In genomic region chr2:25430395-25431233, GRCm38 (mm10) we compare ENCODE assay signal across 10 mouse cellular contexts. TPM values are rescaled to one million over a fixed set of nuclear protein-coding genes. Genes with fewer than 3 reads are reported as not detected.
DNase-seq lines count a peak whose midpoint lies in the region; ATAC-seq lines count a peak whose summit lies in the region.
"Had no signal": no experiment of that assay in that cellular context is flagged by ENCODE, and none has a peak within 500 bp of the region (broad histone marks: within the 10 kb centered on the region; RNA-seq: fewer than 3 reads in every experiment).

No protein-coding gene starts in this region.

- intact Hi-C loops in left cerebral cortex, postnatal 4 days (cut with DNase I), result no loop called here

- peaks cover 6% of the 10 kb centered on the region; the same call in 1 of the 2 replicates for H3K4me1 ChIP-seq in embryonic facial prominence, embryonic 12.5 days
- H3K4me1 ChIP-seq in kidney, embryonic 14.5 days (ENCODE audit: control insufficient read depth, insufficient read depth, low read length), result peaks cover 16% of the 10 kb centered on the region
- peaks cover 22% of the 10 kb centered on the region for H3K4me1 ChIP-seq in midbrain, embryonic 16.5 days (ENCODE audit: control insufficient read depth, insufficient read depth, low read length)

- 66% methylated on average over 17 of the region's 17 CpGs for WGBS in embryonic facial prominence, embryonic 12.5 days
- WGBS in kidney, embryonic 14.5 days, result 53% methylated on average over 17 of the region's 17 CpGs
- WGBS in midbrain, embryonic 16.5 days, result 55% methylated on average over 17 of the region's 17 CpGs

- H3K27ac ChIP-seq in embryonic facial prominence, embryonic 12.5 days, result no peak overlapping the region
- H3K27ac ChIP-seq in kidney, embryonic 14.5 days (ENCODE audit: low read depth, low read length), result no peak overlapping the region
- H3K27ac ChIP-seq in midbrain, embryonic 16.5 days (ENCODE audit: low read length), result no peak overlapping the region

- ATAC-seq in embryonic facial prominence, embryonic 12.5 days (ENCODE audit: insufficient number of reproducible peaks, insufficient read depth, low FRiP score, low TSS enrichment), result no peak; the same call in 1 of the 2 replicates
- ATAC-seq in kidney, embryonic 14.5 days (ENCODE audit: low FRiP score, low TSS enrichment), result peak; percentile 60
- ATAC-seq in midbrain, embryonic 16.5 days, result peak; percentile 5; the same call in 1 of the 2 replicates

- H3K4me2 ChIP-seq in embryonic facial prominence, embryonic 12.5 days (replicated peaks), result no peak overlapping the region
- H3K4me2 ChIP-seq in kidney, embryonic 14.5 days (replicated peaks; ENCODE audit: low read depth, low read length), result 0 out of 2 replicates have a peak overlapping the region, but pooled peaks have one; percentile 11
- peak overlapping the region; percentile 76 for H3K4me2 ChIP-seq in midbrain, embryonic 16.5 days (ENCODE audit: low read length)

- DNase-seq in left cerebral cortex, adult 11 months (ENCODE audit: low spot score), result peak; percentile 58
- no peak for DNase-seq in left cerebral cortex, postnatal 4 days
- DNase-seq in lung, postnatal 25 days (ENCODE audit: low spot score), result no peak
- DNase-seq in adrenal gland, adult 2 months, result no peak
- no peak for DNase-seq in thymus, adult 18-20 months

- H3K9me3 ChIP-seq in embryonic facial prominence, embryonic 12.5 days, result no peaks in the 10 kb centered on the region
- H3K9me3 ChIP-seq in kidney, embryonic 14.5 days (ENCODE audit: control insufficient read depth, low read length), result no peaks in the 10 kb centered on the region
- H3K9me3 ChIP-seq in midbrain, embryonic 16.5 days (replicated peaks; ENCODE audit: control insufficient read depth, low read length, poor library complexity, severe bottlenecking), result no peaks in the 10 kb centered on the region

- peaks cover 33% of the 10 kb centered on the region for H3K27me3 ChIP-seq in embryonic facial prominence, embryonic 12.5 days
- no peaks in the 10 kb centered on the region; the same call in 1 of the 2 replicates for H3K27me3 ChIP-seq in kidney, embryonic 14.5 days (ENCODE audit: control insufficient read depth, insufficient read depth, low read length)
- peaks cover 4% of the 10 kb centered on the region; the same call in 1 of the 2 replicates for H3K27me3 ChIP-seq in midbrain, embryonic 16.5 days (ENCODE audit: control insufficient read depth, insufficient read depth, low read depth, low read length)

- no peak overlapping the region for H3K4me3 ChIP-seq in embryonic facial prominence, embryonic 12.5 days
- H3K4me3 ChIP-seq in kidney, embryonic 14.5 days (ENCODE audit: low read length), result no peak overlapping the region
- peak overlapping the region; percentile 6; the same call in 1 of the 2 replicates for H3K4me3 ChIP-seq in midbrain, embryonic 16.5 days (ENCODE audit: low read depth, low read length)

- H3K9ac ChIP-seq in embryonic facial prominence, embryonic 12.5 days, result 0 out of 2 replicates have a peak overlapping the region, but pooled peaks have one; percentile 19
- no peak overlapping the region for H3K9ac ChIP-seq in kidney, embryonic 14.5 days (ENCODE audit: low read depth, low read length)
- peak overlapping the region; percentile 43 for H3K9ac ChIP-seq in midbrain, embryonic 16.5 days (ENCODE audit: low read depth, low read length)

- H3K36me3 ChIP-seq in embryonic facial prominence, embryonic 12.5 days, result peaks cover 4% of the 10 kb centered on the region; the same call in 1 of the 2 replicates
- no peaks in the 10 kb centered on the region for H3K36me3 ChIP-seq in kidney, embryonic 14.5 days (ENCODE audit: control insufficient read depth, insufficient read depth, low read length)
- H3K36me3 ChIP-seq in midbrain, embryonic 16.5 days (ENCODE audit: control insufficient read depth, insufficient read depth, low read length), result peaks cover 18% of the 10 kb centered on the region; the same call in 1 of the 2 replicates

RNA-seq across cellular contexts. Expression of gene Abca2, which starts 2.1 kb away (rescaled TPM):
- total RNA-seq in left cerebral cortex, postnatal 4 days (2021), result 10 to 100 TPM; 78.4 to 99.2 TPM
- 4.8 and 5.2 TPM in 2 replicates for polyA plus RNA-seq in embryonic facial prominence, embryonic 12.5 days (2016; fragmentation: Nextera tagmentation; extraction: Ambion mirVana)
- polyA plus RNA-seq in kidney, embryonic 14.5 days (2014; fragmentation: Nextera tagmentation; extraction: Ambion mirVana), result 8.1 and 11.2 TPM in 2 replicates
- 17.3 and 18.3 TPM in 2 replicates for polyA plus RNA-seq in midbrain, embryonic 16.5 days (2015; fragmentation: Nextera tagmentation; extraction: Ambion mirVana)
- total RNA-seq in adrenal gland, adult 2 months (2021), result 10 to 100 TPM; 32.1 to 42.7 TPM
- polyA plus RNA-seq in adrenal gland, adult 2 months (2012; rRNA removed), result 86.8 and 118 TPM in 2 replicates

RNA-seq across cellular contexts. Expression of gene Fut7, which starts 7.5 kb away (rescaled TPM):
- total RNA-seq in left cerebral cortex, postnatal 4 days (2021), result under 1 TPM in 1 of 2 experiments, not detected in 1; 0.16 TPM
- polyA plus RNA-seq in embryonic facial prominence, embryonic 12.5 days (2016; fragmentation: Nextera tagmentation; extraction: Ambion mirVana), result not detected in 2 replicates
- polyA plus RNA-seq in kidney, embryonic 14.5 days (2014; fragmentation: Nextera tagmentation; extraction: Ambion mirVana), result not detected in 2 replicates
- 0.09 and 0.80 TPM in 2 replicates for polyA plus RNA-seq in midbrain, embryonic 16.5 days (2015; fragmentation: Nextera tagmentation; extraction: Ambion mirVana)
- total RNA-seq in adrenal gland, adult 2 months (2021), result under 1 TPM in 1 of 2 experiments, not detected in 1; 0.24 TPM
- polyA plus RNA-seq in adrenal gland, adult 2 months (2012; rRNA removed), result 0.10 and 0.40 TPM in 2 replicates
- total RNA-seq: ES-E14; gastrocnemius, adult 8-10 months had no signal

RNA-seq across cellular contexts. Expression of gene Clic3, which starts 26.0 kb away (rescaled TPM):
- total RNA-seq in left cerebral cortex, postnatal 4 days (2021), result under 1 TPM in 1 of 2 experiments, not detected in 1; 0.52 TPM
- 1.4 and 1.8 TPM in 2 replicates for polyA plus RNA-seq in embryonic facial prominence, embryonic 12.5 days (2016; fragmentation: Nextera tagmentation; extraction: Ambion mirVana)
- 0.57 and 1.2 TPM in 2 replicates for polyA plus RNA-seq in kidney, embryonic 14.5 days (2014; fragmentation: Nextera tagmentation; extraction: Ambion mirVana)
- 2.8 and 3.4 TPM in 2 replicates for polyA plus RNA-seq in midbrain, embryonic 16.5 days (2015; fragmentation: Nextera tagmentation; extraction: Ambion mirVana)
- under 1 TPM in 1 of 2 experiments, not detected in 1; 0.66 TPM for total RNA-seq in adrenal gland, adult 2 months (2021)
- polyA plus RNA-seq in adrenal gland, adult 2 months (2012; rRNA removed), result 1.6 and 3.4 TPM in 2 replicates

RNA-seq across cellular contexts. Expression of gene Paxx, which starts 30.3 kb away (rescaled TPM):
- 10 to 100 TPM; 83.1 to 92.4 TPM for total RNA-seq in left cerebral cortex, postnatal 4 days (2021)
- polyA plus RNA-seq in embryonic facial prominence, embryonic 12.5 days (2016; fragmentation: Nextera tagmentation; extraction: Ambion mirVana), result 28.6 and 28.9 TPM in 2 replicates
- 23.5 and 23.9 TPM in 2 replicates for polyA plus RNA-seq in kidney, embryonic 14.5 days (2014; fragmentation: Nextera tagmentation; extraction: Ambion mirVana)
- polyA plus RNA-seq in midbrain, embryonic 16.5 days (2015; fragmentation: Nextera tagmentation; extraction: Ambion mirVana), result 121 and 130 TPM in 2 replicates
- 10 to 100 TPM; 33.3 to 35.2 TPM for total RNA-seq in adrenal gland, adult 2 months (2021)
- 85.9 and 124 TPM in 2 replicates for polyA plus RNA-seq in adrenal gland, adult 2 months (2012; rRNA removed)

RNA-seq across cellular contexts. Expression of gene Npdc1, which starts 31.5 kb away (rescaled TPM):
- total RNA-seq in left cerebral cortex, postnatal 4 days (2021), result 100 to 1,000 TPM; 478 to 490 TPM
- 47.7 and 60.0 TPM in 2 replicates for polyA plus RNA-seq in embryonic facial prominence, embryonic 12.5 days (2016; fragmentation: Nextera tagmentation; extraction: Ambion mirVana)
- 32.8 and 34.0 TPM in 2 replicates for polyA plus RNA-seq in kidney, embryonic 14.5 days (2014; fragmentation: Nextera tagmentation; extraction: Ambion mirVana)
- 481 and 529 TPM in 2 replicates for polyA plus RNA-seq in midbrain, embryonic 16.5 days (2015; fragmentation: Nextera tagmentation; extraction: Ambion mirVana)
- 100 to 1,000 TPM; 128 to 145 TPM for total RNA-seq in adrenal gland, adult 2 months (2021)
- polyA plus RNA-seq in adrenal gland, adult 2 months (2012; rRNA removed), result 685 and 775 TPM in 2 replicates
